Mouse (Mus musculus) CD4-positive, CD25-positive, alpha-beta regulatory T cell, adult 2 months (primary cell): ENCODE data around the gene Prkar2a.

Experiments used
- DNase-seq: peaks from one replicate; pipeline ENCODE4 v3.0.0-alpha.2; 2012; ENCODE audit warnings: low read depth, low spot score

Gene Prkar2a

GRCm38 (mm10) chr9:108752142-108752920 lies 63.2 kb downstream of the Prkar2a start:
- no peak for DNase-seq

GRCm38 (mm10) chr9:108753326-108753725 lies 64.2 kb downstream of the Prkar2a start:
- DNase-seq: peak; percentile 54

GRCm38 (mm10) chr9:108753976-108754375 lies 64.9 kb downstream of the Prkar2a start:
- DNase-seq: no peak

GRCm38 (mm10) chr9:108754423-108754822 lies 65.3 kb downstream of the Prkar2a start:
- no peak for DNase-seq

GRCm38 (mm10) chr9:108757406-108757805 lies 68.3 kb downstream of the Prkar2a start:
- no peak for DNase-seq

GRCm38 (mm10) chr9:108759121-108759520 lies 70.0 kb downstream of the Prkar2a start:
- DNase-seq: no peak

- peak; percentile 74 for DNase-seq
Measured at GRCm38 (mm10) chr9:108759805-108760204, 70.7 kb downstream of the Prkar2a start.

- no peak for DNase-seq
Measured at GRCm38 (mm10) chr9:108761561-108761960, 72.4 kb downstream of the Prkar2a start.

GRCm38 (mm10) chr9:108764971-108765370 lies 75.9 kb downstream of the Prkar2a start:
- no peak for DNase-seq

- DNase-seq: no peak
Measured at GRCm38 (mm10) chr9:108776614-108777013, 87.5 kb downstream of the Prkar2a start.

GRCm38 (mm10) chr9:108777276-108777675 lies 88.2 kb downstream of the Prkar2a start:
- DNase-seq: no peak

- no peak for DNase-seq
Measured at GRCm38 (mm10) chr9:108780959-108781358, 91.8 kb downstream of the Prkar2a start.

- DNase-seq: no peak
Measured at GRCm38 (mm10) chr9:108781891-108782290, 92.8 kb downstream of the Prkar2a start.

GRCm38 (mm10) chr9:108782836-108783547 lies 93.9 kb downstream of the Prkar2a start:
- no peak for DNase-seq

GRCm38 (mm10) chr9:108783548-108784463 lies 94.7 kb downstream of the Prkar2a start, which contains the start of gene Ip6k2:
Gene Ip6k2 (plus strand): TSS chr9:108783796.
- DNase-seq: peak; percentile 93

- DNase-seq: no peak
Measured at GRCm38 (mm10) chr9:108785416-108785815, 96.3 kb downstream of the Prkar2a start.

GRCm38 (mm10) chr9:108786494-108786893 lies 97.4 kb downstream of the Prkar2a start:
- no peak for DNase-seq

GRCm38 (mm10) chr9:108787080-108787479 lies 98.0 kb downstream of the Prkar2a start:
- DNase-seq: no peak

GRCm38 (mm10) chr9:108788713-108789112 lies 99.6 kb downstream of the Prkar2a start:
- no peak for DNase-seq

- no peak for DNase-seq
Measured at GRCm38 (mm10) chr9:108792307-108792706, 103.2 kb downstream of the Prkar2a start.

- peak; percentile 46 for DNase-seq
Measured at GRCm38 (mm10) chr9:108792730-108793129, 103.6 kb downstream of the Prkar2a start.

- no peak for DNase-seq
Measured at GRCm38 (mm10) chr9:108795281-108795680, 106.2 kb downstream of the Prkar2a start.
